Mouse (Mus musculus) cerebellum, adult (tissue): ENCODE data around the gene Spop.
"Not testable (repeated sequence)": the region's sequence is repeated elsewhere in the genome, so short reads cannot be mapped to it uniquely, and the experiment has no call there.

Experiments used
- ATAC-seq: cut with Nextera tagmentation; 2 replicates; pipeline ENCODE4 v1.9.2; 2017; ENCODE audit warnings: mild to moderate bottlenecking, moderate library complexity, mixed read lengths; ENCODE audit not compliant: insufficient number of reproducible peaks, low FRiP score, low TSS enrichment

The Spop gene

DNA sequence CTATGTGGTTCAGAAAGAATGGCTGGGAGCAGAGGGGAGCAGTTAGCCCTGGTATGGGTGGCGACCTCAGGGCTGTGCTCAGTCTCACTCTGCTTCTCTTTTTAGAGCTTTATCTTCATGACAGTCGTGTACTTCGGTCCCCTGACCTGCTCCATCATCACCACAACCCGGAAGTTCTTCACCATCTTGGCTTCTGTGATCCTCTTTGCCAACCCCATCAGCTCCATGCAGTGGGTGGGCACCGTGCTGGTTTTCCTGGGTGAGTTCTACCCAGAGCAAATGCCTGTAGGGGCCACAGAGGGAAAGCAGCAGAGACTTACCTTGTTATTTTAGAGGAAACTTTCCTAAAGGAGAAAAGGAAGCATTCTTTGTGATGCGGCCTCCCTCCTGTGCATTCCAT, 23.5 kb upstream of the Spop start:
- no peak for ATAC-seq

DNA sequence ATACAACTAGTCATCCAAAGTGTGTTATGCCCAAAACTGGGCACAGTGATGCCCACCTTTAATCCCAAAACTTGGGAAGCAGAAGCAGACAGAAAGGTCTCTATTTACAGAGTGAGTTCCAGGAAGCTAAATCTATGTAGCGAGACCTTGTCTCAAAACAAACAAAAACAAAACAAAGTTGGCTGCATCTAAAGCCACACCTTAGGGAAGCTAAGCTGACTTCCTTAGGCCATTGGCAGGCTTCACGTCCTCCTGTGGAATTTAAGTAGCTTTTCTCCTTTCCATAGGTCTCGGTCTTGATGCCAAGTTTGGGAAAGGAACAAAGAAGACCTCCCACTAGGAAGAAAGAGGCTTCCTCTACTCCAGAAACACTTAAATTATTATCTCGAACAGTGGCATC, 22.7 kb upstream of the Spop start:
- no peak for ATAC-seq

DNA sequence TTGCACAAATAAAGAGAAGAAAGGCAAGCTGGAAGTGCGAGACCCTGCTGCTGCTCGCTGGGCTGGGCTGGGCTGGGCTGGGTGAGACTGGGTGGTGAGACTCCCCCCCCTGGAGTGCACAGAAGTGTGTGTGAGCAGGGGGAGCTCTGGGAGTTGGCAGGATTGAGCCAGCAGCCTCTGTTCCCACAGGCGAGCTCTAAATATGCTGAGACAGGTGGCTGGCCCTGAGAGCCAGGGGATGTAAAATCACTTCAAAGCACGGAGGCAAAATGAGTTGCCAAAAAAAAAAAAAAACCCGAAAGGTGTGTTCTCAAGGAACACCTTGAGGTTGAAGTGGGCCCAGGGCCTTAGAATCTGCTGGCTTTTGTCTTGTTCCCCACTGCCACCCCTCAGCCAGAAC, 22.1 kb upstream of the Spop start:
- peak; percentile 62; the same call in 1 of the 2 replicates for ATAC-seq

DNA sequence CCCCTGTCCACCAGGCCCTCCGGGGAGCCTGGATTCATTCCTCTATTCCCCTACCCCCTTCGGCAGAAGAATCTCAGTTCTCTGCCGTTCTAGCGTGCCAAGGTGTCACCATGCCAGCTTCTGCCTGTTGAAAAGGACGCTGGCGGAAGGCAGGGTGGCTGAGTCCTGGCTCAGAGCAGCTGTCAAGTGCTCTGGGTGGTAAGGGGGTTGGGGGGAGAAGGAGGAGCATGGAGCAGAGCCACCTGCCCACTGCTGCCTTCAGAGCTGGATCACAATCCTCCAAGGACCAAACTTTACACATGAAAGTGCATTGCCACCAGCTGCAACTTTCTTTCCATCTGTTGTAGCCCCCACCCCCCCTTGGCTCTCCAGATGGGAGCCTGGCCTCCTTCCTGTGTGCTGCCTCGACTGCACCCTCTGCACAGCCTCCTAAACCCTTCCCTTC, 21.6 kb upstream of the Spop start:
- peak; percentile 54; the same call in 1 of the 2 replicates for ATAC-seq

DNA sequence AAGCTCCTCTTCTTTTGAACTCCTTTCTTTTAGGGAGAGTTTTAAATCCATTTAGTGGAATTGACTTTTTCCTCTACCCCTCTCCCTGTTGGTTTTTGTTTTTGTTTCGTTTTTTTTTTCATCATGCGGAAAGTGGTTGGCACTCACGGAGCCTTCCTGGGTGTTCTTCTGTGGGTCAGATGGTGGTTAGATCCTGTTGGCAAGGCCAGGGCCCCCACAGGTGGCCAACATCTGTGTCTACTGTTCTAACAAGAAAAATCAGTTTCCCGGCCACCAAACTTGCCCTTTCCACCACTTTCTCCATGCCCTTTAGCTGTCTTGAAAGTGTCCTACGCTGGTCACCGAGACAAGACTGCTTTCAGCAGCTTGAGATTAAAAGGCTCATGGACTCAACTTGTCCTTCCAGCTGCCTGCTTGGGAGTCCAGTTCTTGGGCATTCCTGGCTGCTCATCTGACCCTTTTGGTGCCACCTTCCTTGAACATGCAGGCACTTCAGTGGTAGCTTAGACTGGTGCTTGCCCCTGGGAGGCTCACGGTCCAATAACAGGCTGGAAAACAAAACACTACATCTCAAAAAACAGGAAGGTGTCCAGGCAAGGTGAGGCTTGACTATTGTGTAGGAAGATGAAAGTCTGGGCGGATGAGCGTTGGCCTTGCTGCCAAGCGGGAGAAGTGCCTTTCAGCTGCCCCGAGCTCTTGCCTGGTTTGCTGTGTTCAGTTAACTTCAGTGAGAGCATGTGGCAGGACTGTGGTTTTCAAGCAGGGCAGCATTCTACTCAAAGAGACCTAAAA, 21.0 kb upstream of the Spop start:
- no peak for ATAC-seq

DNA sequence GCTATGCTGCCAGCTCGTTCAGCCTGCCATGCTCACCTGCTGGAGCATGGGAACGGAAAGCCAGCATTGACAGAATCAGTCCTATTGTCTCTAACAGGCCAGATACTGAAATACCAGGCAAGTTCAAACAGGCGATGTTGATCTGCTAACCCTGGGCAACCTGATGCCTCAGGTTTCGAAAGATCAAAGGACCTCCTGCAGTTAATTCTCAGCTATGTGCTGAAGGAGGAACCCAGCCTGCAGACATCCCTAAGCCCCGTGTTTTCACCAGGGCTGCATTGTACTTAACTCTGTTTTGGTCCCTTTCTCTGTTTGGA, 20.4 kb upstream of the Spop start:
- no peak for ATAC-seq

DNA sequence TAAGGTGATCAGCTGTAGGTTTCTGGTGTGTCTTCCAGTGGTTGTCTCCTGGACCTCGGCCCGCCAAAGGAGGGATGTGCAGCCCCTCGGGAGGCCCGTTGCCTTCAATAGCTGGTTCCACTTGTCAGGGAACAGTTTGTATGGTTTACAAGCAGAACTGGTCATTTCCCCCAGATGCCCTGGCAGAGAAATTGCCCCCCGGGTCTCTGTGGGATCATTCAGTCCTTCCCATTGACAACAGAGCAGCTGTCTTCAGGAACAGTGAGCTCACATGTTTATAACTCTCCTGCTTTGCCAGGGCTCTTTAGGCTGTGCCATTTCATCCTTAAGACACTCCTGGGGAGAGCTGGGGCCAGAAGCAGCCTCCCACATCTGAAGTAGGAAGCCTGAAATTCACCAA, 19.8 kb upstream of the Spop start:
- ATAC-seq = no peak

DNA sequence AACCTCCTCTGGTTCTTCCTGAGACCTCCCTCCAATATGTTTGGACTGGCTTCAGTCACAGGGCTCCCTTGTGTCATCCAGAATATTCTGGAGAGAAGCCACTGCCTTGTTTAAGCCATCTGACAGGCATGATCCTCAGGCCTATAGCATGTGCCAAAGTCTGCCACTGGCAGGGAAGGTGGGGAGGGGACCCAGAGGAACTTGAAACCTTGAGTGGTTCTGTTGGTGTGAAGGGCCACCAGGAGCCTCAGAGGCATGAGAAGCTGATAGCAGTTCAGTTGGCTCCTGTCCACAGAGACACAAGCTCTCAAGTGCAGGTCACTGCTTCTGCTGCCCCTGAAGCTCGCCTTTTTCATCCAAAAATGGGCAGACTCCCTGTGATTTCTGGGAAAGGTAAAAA, 17.3 kb upstream of the Spop start:
- peak; percentile 16; the same call in 1 of the 2 replicates for ATAC-seq

DNA sequence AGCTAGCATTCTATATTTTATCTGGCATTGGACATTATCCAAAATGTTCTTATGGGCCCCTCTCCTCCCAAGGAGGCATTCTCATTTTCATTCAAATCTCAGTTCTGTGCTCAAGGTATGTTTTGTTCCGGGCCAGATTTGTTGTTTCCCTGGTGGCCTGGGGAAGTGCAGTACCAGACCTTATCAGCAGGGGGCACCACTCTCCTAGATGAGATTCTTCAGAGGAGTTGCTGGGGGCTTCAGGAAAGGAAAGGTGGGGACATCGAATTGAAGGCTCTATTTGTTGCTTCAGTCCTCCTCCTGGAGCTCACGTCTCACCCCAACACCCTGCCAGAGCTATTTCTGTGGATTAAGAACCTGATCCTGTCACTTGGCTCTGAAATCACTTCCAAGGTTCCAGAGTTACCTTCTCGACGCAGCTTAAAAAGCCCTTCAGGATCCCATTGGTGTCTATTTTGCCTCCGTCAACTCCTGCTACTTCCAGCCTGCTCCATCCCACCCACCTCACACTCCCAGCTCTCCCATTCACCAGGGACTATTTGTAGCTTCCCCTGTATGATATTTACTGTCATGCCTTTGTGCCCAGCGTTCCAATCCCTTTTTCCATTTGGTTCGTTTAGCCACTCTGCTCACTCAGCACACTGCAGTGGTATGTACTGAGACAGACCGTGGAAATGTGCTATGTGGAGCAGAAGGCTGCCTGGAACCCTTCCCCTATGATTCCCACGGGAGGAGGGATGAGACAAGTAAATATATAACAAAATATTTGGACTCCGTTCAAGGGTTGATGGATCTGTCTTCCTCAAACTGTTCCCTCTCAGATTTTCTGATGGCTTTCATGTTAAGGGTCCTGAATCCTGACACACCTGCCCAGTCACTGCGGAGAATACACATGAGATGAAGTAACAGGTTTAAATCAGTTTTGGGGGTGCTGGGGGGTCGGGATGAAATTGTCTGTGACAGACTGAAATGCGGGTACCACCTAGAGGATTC, 15.7 kb upstream of the Spop start:
- ATAC-seq = no peak

DNA sequence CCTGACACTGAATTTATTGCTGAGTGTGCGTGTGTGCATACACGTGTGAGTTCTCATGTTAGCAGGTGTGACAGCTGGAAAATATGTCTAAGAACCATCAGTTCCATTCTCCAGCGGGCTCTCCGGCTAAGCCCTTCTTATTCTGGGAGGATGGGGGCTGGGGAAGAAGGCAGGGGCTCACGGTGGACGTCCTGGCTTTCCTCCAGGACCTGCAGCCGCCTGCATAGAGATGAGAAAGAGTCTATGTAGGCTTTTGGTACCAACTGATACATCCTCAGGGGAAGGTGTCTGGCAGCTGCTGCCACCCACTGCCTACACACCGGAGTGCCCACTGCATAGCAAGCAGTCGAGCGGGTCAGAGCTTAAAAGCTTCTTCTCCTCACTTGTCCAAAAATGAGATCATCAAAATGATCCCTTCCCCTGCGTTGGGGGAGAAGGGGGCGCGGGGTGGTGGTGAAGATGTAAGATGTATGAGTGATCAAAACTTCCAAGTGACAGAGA, 14.3 kb upstream of the Spop start:
- no peak for ATAC-seq

DNA sequence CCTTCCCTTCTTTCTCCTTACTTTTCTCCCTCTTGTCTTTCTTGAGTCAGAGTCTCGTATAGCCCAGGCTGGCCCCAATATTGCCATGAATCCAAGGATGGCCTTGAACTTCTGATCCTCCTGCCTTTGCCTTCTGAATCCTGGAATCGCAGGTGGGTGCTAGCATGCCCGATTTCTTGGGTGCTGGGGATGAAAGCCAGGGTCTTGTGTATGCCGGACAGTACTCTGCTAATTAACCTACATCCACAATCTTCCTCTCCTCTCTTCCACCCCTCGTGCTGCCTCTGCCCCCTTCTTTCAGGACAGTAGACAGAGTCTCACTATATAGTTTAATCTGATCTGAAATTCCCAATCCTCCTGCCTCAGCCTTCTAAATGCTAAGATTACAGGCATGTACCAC, 12.3 kb upstream of the Spop start:
- no peak for ATAC-seq

DNA sequence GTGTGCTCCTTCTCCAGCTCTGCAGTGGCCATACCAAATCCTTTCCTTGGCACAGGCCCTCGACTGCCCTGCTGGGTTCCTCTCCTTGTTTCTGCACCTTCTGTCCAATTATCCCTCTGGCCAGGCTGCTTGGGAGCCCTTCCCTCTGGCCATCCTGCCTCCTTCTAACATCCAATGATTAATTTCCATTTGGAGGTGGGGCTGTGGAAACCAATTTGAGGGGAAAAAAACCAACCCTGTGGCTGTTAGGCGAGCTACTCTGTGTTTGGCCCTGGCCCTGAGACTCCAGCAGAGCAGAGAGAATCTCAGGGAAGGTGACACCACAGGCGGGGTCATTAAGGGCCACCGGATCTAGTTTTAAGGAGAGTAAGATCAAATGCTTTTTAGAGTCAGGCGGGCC, 11.7 kb upstream of the Spop start:
- ATAC-seq = peak; percentile 87

DNA sequence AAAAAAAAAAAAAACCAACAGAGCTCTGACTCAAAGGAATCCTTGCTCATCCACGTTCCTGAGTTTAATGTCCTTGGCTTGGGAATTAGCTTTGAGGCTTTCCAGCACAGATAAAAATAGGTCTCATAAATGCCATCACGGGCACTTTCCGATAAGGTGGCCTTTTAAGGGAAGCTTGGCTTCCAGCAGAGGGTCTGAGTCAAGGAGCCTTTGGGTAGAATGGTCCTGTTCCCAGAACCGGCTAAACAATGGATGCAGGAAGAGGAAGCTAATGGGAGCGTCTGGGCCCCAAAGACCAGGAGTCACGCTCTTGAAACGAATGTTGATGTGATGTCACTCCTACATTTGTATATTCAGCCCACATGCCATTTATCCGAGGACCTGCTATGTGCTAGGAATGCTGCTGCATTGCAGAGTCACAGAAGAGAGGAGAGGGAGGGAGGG, 11.2 kb upstream of the Spop start:
- 0 out of 2 replicates have a peak, but pooled peaks have one; percentile 6 for ATAC-seq

DNA sequence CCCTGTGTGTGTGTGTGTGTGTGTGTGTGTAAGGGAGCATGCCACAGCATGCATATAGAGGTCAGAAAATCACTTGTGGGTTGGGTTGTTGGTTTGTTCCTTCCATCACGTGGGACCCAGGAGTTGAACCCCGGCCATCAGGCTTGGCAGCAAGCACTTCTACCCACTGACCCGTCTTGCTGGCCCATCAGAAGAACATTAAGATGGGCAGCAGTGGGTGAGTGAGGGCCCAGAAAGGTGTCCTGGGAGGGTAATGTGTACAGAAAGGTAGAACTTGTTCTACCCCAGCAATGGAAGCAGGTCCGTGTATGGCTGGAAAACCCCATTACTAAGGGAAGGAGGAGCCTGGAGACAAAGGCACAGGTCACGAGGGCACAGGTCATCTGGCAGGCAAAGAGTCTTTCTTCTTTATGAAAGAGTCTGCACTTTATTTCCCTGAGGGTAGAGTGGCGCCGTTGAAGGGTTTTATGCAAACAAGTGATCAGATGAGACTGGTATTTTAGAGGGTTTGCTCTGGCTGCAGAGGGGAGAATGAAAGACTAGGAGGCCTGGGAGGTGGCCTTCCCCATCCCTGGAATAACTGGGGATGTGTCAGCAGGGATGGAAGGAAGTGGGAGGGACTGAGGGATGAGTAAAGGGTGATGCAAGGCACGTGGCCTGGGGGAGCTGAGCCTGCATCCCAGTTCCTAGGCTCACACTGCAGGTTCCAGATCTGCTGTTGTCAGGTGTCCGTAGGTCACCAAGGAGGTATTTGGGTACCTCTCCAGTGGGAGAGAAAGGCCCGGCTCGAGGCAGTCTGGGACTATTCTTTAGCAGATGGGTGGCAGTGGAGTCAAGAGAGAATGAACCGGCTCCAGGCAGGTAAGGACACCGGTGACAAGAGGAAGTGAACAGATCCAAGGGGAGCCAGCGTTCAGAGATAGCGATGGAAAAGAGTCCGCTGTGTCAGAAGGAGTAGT, 10.2 kb upstream of the Spop start:
- no peak for ATAC-seq

DNA sequence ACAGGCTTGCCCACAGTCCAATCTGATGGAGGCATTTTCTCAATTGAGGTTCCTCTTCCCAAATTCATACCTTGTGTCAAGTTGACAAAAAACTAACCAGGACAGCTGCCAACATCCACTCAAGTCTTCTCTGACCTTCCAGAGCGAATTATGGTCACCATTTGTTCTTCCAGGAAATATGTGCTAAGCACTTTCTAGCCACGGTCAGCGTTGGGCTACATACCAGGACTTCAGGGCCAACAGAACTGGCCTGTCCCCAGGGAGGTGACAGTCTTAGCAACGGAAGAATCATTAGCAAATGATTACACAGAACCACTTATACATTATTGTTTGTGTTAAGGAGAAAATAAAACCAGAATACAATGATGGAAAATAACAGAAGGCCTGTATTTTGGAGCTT, 8.1 kb upstream of the Spop start:
- ATAC-seq = no peak

DNA sequence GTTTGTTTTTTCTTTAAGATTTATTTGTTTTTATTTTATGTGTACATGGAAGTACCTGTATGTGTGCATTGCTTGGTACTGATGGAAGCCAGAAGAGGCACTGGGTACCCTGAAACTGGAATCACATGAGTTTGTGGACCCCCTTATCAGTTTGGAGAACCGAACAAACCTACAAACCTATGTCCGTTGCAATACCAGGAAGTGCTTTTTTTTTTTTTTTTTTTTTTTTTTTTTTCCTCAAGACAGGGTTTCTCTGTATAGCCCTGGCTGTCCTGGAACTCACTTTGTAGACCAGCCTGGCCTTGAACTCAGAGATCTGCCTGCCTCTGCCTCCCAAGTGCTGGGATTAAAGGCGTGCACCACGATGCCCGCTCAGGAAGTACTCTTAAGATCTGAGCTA, 7.5 kb upstream of the Spop start:
- not testable (repeated sequence) for ATAC-seq

DNA sequence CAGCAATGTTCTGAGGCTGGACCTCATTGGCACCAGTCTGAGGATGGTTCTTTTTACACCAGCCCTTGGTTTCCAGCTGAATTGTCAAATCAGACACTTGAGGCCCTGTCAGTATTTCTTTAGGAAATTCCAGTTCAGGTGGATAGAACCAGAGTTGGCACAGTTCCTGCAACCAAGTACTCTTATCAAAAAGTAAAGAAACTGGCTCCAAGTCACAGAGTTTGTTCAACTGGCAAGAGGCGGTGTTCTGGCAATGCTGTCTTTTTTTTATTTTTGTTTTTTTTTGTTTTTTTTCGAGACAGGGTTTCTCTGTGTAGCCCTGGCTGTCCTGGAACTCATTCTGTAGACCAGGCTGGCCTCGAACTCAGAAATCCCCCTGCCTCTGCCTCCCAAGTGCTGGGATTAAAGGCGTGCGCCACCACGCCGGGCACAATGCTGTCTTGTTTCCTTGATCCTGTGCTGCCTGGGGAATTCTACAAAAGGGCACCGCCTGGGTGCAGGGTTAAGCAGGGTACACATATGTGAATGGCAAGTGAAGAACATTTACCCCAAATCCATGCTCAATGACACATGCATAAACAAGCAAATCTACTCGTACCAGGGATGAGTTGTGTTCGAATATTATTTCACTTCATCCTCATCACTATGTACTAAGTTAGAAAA, 4.3 kb upstream of the Spop start:
- no peak for ATAC-seq

DNA sequence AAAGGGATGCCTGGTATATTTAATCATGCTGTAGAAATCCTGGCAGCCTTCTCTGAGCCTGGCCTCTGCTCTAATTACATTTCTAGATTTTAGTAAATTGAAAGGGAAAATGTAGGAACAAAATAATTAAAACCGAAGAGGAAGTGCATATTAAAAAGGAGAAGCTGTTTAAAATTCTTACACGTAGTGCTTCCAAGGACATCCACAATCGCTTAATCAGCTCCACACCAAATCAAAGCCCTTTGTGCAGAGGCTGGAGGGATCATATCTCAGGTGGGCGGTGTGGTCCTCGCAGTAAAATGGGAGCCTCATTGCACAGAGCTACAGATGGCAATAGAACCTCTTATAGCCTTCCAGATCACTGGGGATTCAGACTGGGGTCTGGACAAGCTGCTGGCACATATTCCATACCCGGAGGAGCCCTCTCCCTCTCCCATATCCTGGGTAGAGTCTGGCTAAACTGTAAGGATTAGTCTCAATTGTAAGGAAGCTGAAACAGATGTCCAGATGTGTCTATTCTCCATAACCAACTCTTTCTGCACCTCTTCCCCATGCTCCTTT, 2.3 kb upstream of the Spop start:
- no peak for ATAC-seq

DNA sequence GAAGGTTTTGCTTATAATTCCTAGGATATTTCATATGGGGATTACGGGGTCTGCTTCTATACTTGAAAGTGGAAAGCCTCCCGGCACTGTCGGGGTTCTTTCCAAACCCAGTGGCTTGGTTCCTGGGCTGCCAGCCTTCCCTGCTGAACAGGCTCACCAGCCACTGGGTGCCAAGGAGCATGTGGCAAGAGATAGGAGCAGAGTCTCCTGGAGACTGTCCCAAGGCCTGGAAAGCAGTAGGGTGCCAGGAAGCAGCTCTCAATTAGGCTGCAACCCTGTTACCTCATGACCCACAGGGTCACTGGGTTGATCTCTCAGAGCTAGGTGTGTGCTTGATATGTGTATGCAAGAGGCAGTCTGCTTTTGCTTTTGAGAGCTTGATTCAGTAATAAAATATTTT, 1.3 kb upstream of the Spop start:
- no peak for ATAC-seq
